Mouse (Mus musculus): ENCODE results near the gene Arhgap40.

DNA sequence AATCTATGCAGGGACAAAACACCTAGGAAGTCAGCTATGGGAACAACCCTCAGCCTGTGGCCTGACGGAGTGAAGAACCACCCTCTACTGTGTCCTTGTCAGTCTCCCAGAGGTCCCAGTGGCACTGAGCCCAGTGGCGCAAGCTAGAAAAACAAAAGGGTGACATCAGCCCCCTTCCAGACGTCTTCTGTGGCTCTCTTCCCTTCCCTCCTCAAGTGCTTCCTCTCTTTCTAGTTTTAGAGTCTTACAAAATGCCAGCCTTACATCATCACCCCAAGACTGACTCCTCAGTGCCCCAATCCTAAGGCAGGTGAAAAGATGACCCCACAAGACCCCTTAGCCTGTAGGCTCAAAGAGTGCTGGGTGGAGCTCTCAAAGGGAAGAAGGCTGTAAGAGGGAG, 77.9 kb downstream of the Arhgap40 start:
- no peak for TF ChIP-seq POLR2A (IDR thresholded peaks at IDR 0.05; ENCODE audit: low read depth, low read length)
- TF ChIP-seq CTCF (IDR thresholded peaks at IDR 0.05; ENCODE audit: borderline replicate concordance, insufficient read depth, low read length): no peak
